Comparison of ENCODE assay signal across 22 mouse cellular contexts in genomic region chr16:55924010-55924409, GRCm38 (mm10). TPM values are rescaled to one million over a fixed set of nuclear protein-coding genes. Genes with fewer than 3 reads are reported as not detected.
DNase-seq lines count a peak whose midpoint lies in the region; ATAC-seq and TF ChIP-seq lines count a peak whose summit lies in the region.
"Had no signal": no experiment of that assay in that cellular context is flagged by ENCODE, and none has a peak within 500 bp of the region (broad histone marks: within the 10 kb centered on the region; RNA-seq: fewer than 3 reads in every experiment).

No protein-coding gene starts in this region.

- no peaks in the 10 kb centered on the region for H3K27me3 ChIP-seq in liver, postnatal 0 days (ENCODE audit: insufficient read depth, low read length)
- H3K27me3 ChIP-seq in forebrain, embryonic 13.5 days = no peaks in the 10 kb centered on the region
- H3K27me3 ChIP-seq: CH12.LX; kidney, embryonic 15.5 days; midbrain, embryonic 12.5 days had no signal

- no peaks in the 10 kb centered on the region for H3K9me3 ChIP-seq in liver, postnatal 0 days (ENCODE audit: low read length)
- H3K9me3 ChIP-seq in forebrain, embryonic 13.5 days (replicated peaks) = no peaks in the 10 kb centered on the region
- H3K9me3 ChIP-seq: G1E; kidney, embryonic 15.5 days; limb, embryonic 10.5 days; midbrain, embryonic 12.5 days had no signal

- no peaks in the 10 kb centered on the region for H3K4me1 ChIP-seq in liver, postnatal 0 days (ENCODE audit: insufficient read depth)
- no peaks in the 10 kb centered on the region for H3K4me1 ChIP-seq in forebrain, embryonic 13.5 days
- H3K4me1 ChIP-seq: kidney, embryonic 15.5 days; limb, embryonic 10.5 days; midbrain, embryonic 12.5 days had no signal

- no peak overlapping the region for H3K4me3 ChIP-seq in liver, postnatal 0 days (ENCODE audit: low read depth, low read length)
- H3K4me3 ChIP-seq in forebrain, embryonic 13.5 days = no peak overlapping the region
- H3K4me3 ChIP-seq: gastrocnemius, adult 2 months; kidney, embryonic 15.5 days; limb, embryonic 10.5 days; midbrain, embryonic 12.5 days had no signal

- no peak for TF ChIP-seq CTCF in liver, postnatal 0 days (IDR thresholded peaks at IDR 0.05; ENCODE audit: low read depth)

- H3K36me3 ChIP-seq in liver, postnatal 0 days (replicated peaks; ENCODE audit: insufficient read depth, low read length) = no peaks in the 10 kb centered on the region; the same call in none of the 2 replicates
- H3K36me3 ChIP-seq in forebrain, embryonic 13.5 days (ENCODE audit: poor library complexity, severe bottlenecking) = peaks cover 78% of the 10 kb centered on the region

- no peak overlapping the region for H3K4me2 ChIP-seq in liver, postnatal 0 days (ENCODE audit: low read depth, low read length)
- H3K4me2 ChIP-seq in forebrain, embryonic 13.5 days = no peak overlapping the region
- H3K4me2 ChIP-seq: heart, embryonic 11.5 days; kidney, embryonic 15.5 days; midbrain, embryonic 12.5 days had no signal

- H3K9ac ChIP-seq in liver, postnatal 0 days (replicated peaks) = no peak overlapping the region
- H3K9ac ChIP-seq in forebrain, embryonic 13.5 days = no peak overlapping the region
- H3K9ac ChIP-seq: kidney, embryonic 15.5 days; midbrain, embryonic 12.5 days had no signal

- no peak for ATAC-seq in liver, postnatal 0 days
- ATAC-seq in activated CD4-positive, CD25-positive, alpha-beta regulatory T cell, adult 4 months = peak; percentile 79
- ATAC-seq in inflammation-experienced regulatory T-cells, adult 6 months = peak; percentile 82
- ATAC-seq in megakaryocyte progenitor cell, adult 5-6 weeks (replicated peaks; ENCODE audit: poor library complexity) = peak; percentile 39; the same call in 1 of the 2 replicates
- ATAC-seq in forebrain, embryonic 13.5 days = no peak
- ATAC-seq: hindbrain, embryonic 16.5 days; intestine, postnatal 0 days; lung, postnatal 0 days had no signal

- no peak overlapping the region for H3K27ac ChIP-seq in liver, postnatal 0 days (ENCODE audit: low read depth)
- no peak overlapping the region for H3K27ac ChIP-seq in forebrain, embryonic 13.5 days
- H3K27ac ChIP-seq: gastrocnemius, adult 2 months; kidney, embryonic 15.5 days; limb, embryonic 10.5 days; macrophage; midbrain, embryonic 12.5 days had no signal

- TF ChIP-seq EP300 in liver, postnatal 0 days (IDR thresholded peaks at IDR 0.05; ENCODE audit: low read depth) = no peak

- peak; percentile 26 for DNase-seq in liver
- no peak for DNase-seq in liver, postnatal 0 days
- no peak for DNase-seq in frontal cortex, postnatal 25 days (ENCODE audit: low spot score in 2 of 2)
- no peak for DNase-seq in kidney, postnatal 14 days
- DNase-seq: adrenal gland, postnatal 14 days; cerebellum, adult 9-10 months; gastrocnemius, adult 2 months; kidney, postnatal 4 days had no signal

- 72% methylated on average over 4 of the region's 4 CpGs for WGBS in liver, postnatal 0 days (ENCODE audit: insufficient replicate concordance)
- 96% methylated on average over 4 of the region's 4 CpGs for WGBS in forebrain, embryonic 13.5 days

RNA-seq across cellular contexts. Expression of gene Cep97, which starts 10.6 kb away (rescaled TPM):
- polyA plus RNA-seq in liver, postnatal 0 days (2015; fragmentation: Nextera tagmentation; extraction: Ambion mirVana) = 2.4 and 2.7 TPM in 2 replicates
- polyA plus RNA-seq in activated CD4-positive, CD25-positive, alpha-beta regulatory T cell, adult 4 months (2017; shearing (Covaris generic)) = 10 to 100 TPM; 22.8 to 28.3 TPM
- polyA plus RNA-seq in inflammation-experienced regulatory T-cells, adult 6 months (2017; shearing (Covaris generic)) = 10 to 100 TPM; 21.2 to 26.1 (median 25.2) TPM
- total RNA-seq in megakaryocyte progenitor cell, adult 5-6 weeks (2015) = 9.3 and 16.0 TPM in 2 replicates
- 13.4 and 33.3 TPM in 2 replicates for total RNA-seq in megakaryocyte progenitor cell, adult 5-6 weeks (2017)
- 19.3 and 21.5 TPM in 2 replicates for polyA plus RNA-seq in forebrain, embryonic 13.5 days (2015; fragmentation: Nextera tagmentation; extraction: Ambion mirVana)

RNA-seq across cellular contexts. Expression of gene Nxpe3, which starts 28.9 kb away (rescaled TPM):
- polyA plus RNA-seq in liver, postnatal 0 days (2015; fragmentation: Nextera tagmentation; extraction: Ambion mirVana) = 0.22 and 0.31 TPM in 2 replicates
- polyA plus RNA-seq in activated CD4-positive, CD25-positive, alpha-beta regulatory T cell, adult 4 months (2017; shearing (Covaris generic)) = 10 to 100 TPM; 15.0 to 28.2 TPM
- 10 to 100 TPM; 13.7 to 36.9 (median 22.6) TPM for polyA plus RNA-seq in inflammation-experienced regulatory T-cells, adult 6 months (2017; shearing (Covaris generic))
- total RNA-seq in megakaryocyte progenitor cell, adult 5-6 weeks (2015) = 4.4 and 6.3 TPM in 2 replicates
- total RNA-seq in megakaryocyte progenitor cell, adult 5-6 weeks (2017) = 4.4 and 6.9 TPM in 2 replicates
- 1.1 and 1.2 TPM in 2 replicates for polyA plus RNA-seq in forebrain, embryonic 13.5 days (2015; fragmentation: Nextera tagmentation; extraction: Ambion mirVana)

RNA-seq across cellular contexts. Expression of gene Rpl24, which starts 42.1 kb away (rescaled TPM):
- 446 and 482 TPM in 2 replicates for polyA plus RNA-seq in liver, postnatal 0 days (2015; fragmentation: Nextera tagmentation; extraction: Ambion mirVana)
- 1,000 to 10,000 TPM; 1,908 to 2,087 TPM for polyA plus RNA-seq in activated CD4-positive, CD25-positive, alpha-beta regulatory T cell, adult 4 months (2017; shearing (Covaris generic))
- polyA plus RNA-seq in inflammation-experienced regulatory T-cells, adult 6 months (2017; shearing (Covaris generic)) = 1,000 to 10,000 TPM; 1,415 to 2,046 (median 1,545) TPM
- total RNA-seq in megakaryocyte progenitor cell, adult 5-6 weeks (2015) = 1,404 and 1,464 TPM in 2 replicates
- total RNA-seq in megakaryocyte progenitor cell, adult 5-6 weeks (2017) = 1,643 and 1,702 TPM in 2 replicates
- polyA plus RNA-seq in forebrain, embryonic 13.5 days (2015; fragmentation: Nextera tagmentation; extraction: Ambion mirVana) = 656 and 765 TPM in 2 replicates

RNA-seq across cellular contexts. Expression of gene Zbtb11, which starts 49.7 kb away (rescaled TPM):
- 5.3 and 6.0 TPM in 2 replicates for polyA plus RNA-seq in liver, postnatal 0 days (2015; fragmentation: Nextera tagmentation; extraction: Ambion mirVana)
- 10 to 100 TPM; 23.9 to 26.0 TPM for polyA plus RNA-seq in activated CD4-positive, CD25-positive, alpha-beta regulatory T cell, adult 4 months (2017; shearing (Covaris generic))
- 10 to 100 TPM; 26.6 to 34.4 (median 26.8) TPM for polyA plus RNA-seq in inflammation-experienced regulatory T-cells, adult 6 months (2017; shearing (Covaris generic))
- 37.2 and 38.2 TPM in 2 replicates for total RNA-seq in megakaryocyte progenitor cell, adult 5-6 weeks (2015)
- total RNA-seq in megakaryocyte progenitor cell, adult 5-6 weeks (2017) = 38.7 and 45.1 TPM in 2 replicates
- 18.9 and 19.2 TPM in 2 replicates for polyA plus RNA-seq in forebrain, embryonic 13.5 days (2015; fragmentation: Nextera tagmentation; extraction: Ambion mirVana)

Comparison
In these comparisons a context has a peak if more than half of its experiments do, and no peak if none do; other contexts are left out.
1. ATAC-seq: peak in activated CD4-positive, CD25-positive, alpha-beta regulatory T cell, adult 4 months (single experiment), inflammation-experienced regulatory T-cells, adult 6 months (single experiment) and megakaryocyte progenitor cell, adult 5-6 weeks (single experiment); none in liver, postnatal 0 days (single experiment) and forebrain, embryonic 13.5 days (single experiment).